Mouse (Mus musculus): ENCODE measurements around the gene Fam57b. TPM values are rescaled to one million over a fixed set of nuclear protein-coding genes. Genes with fewer than 3 reads are reported as not detected.

Gene Fam57b
- polyA plus RNA-seq, 1 experiment = 0.94 TPM

DNA sequence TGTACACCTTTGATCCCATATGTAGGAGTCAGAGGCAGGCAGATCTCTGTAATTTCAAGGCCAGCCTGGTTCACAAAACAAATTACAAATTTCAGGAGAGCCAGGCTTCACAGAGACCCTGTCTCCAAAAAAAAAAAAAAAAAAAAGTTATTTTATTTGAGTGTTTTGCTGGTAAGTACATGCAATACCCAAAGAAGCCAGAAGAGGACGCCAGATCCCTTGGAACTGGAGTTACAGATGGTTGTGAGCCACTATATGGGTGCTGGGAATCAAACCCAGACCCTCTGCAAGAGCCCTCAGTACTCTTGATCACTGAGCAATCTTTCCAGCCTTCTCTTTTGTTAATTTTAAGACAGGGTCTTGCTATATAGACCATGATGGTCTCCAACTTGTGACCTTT is 21.4 kb downstream of the Fam57b start:
- Histone ChIP-seq H3K4me3 (no peak overlapping the region), H3K36me3 (ENCODE audit: control insufficient read depth, insufficient read depth) (no peaks in the 10 kb centered on the region), H3K27me3 (ENCODE audit: control insufficient read depth, insufficient read depth, insufficient read length) (peaks cover 16% of the 10 kb centered on the region), H3K79me2 (ENCODE audit: control insufficient read depth, insufficient read depth) (no peaks in the 10 kb centered on the region), H3K4me2 (ENCODE audit: low read depth) (no peak overlapping the region), H3ac (ENCODE audit: control insufficient read depth, insufficient read length) (no peak overlapping the region)
- TF ChIP-seq E2F4 (IDR thresholded peaks at IDR 0.05; ENCODE audit: insufficient read depth) (no peak), POLR2A (IDR thresholded peaks at IDR 0.05; ENCODE audit: insufficient read length, low read depth) (no peak), REST (IDR thresholded peaks at IDR 0.05; ENCODE audit: insufficient read depth, insufficient read length) (no peak), MYOD1 (IDR thresholded peaks at IDR 0.05; ENCODE audit: control insufficient read depth in 1 of 3, insufficient read length in 2 of 3, low read depth in 2 of 3) (no peak), CEBPB (IDR thresholded peaks at IDR 0.05; ENCODE audit: insufficient read depth, poor library complexity, severe bottlenecking) (no peak), SRF (IDR thresholded peaks at IDR 0.05; ENCODE audit: control insufficient read depth, insufficient read length, low read depth) (no peak), MYOG (IDR thresholded peaks at IDR 0.05; ENCODE audit: control insufficient read depth in 1 of 3, insufficient read depth in 1 of 3, insufficient read length in 2 of 3, low read depth in 2 of 3) (no peak)

DNA sequence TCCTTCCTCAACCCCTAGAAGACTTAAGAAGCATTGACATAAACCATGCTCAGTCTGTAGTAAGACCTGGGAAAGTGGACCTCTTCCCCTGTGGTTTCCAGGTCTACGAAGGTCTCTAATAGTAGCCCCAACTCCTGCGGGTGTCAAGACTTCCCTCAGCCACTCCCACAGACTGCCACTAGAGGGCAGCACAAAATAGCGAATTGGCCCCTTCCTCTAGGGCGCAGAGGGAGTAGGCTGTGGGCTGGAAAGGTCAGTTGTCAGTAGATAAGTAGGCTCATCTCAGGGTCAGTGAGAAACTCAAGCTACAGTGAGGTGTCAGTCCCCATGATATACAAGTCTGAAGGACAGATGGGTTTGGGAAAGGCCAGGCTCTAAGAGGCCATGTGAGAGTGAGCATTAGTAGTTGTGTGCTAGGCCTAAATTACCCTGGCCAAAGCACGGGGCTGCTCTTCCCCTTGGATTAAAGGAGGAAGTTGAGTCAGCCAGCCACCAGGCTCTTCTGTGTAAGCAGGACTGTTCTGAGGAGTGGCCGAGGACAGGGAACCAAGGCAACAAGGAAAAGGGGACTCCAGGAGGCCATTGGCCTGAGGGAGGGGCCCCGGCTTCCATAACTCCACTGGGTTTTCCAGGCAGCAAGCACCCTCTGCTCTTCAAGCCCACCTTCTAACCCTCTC is 24.5 kb downstream of the Fam57b start:
- H3K4me3 ChIP-seq = no peak overlapping the region
- peaks cover 43% of the 10 kb centered on the region for H3K27me3 ChIP-seq (ENCODE audit: control insufficient read depth, insufficient read depth, insufficient read length)
- H3K36me3 ChIP-seq (ENCODE audit: control insufficient read depth, insufficient read depth) = no peaks in the 10 kb centered on the region

DNA sequence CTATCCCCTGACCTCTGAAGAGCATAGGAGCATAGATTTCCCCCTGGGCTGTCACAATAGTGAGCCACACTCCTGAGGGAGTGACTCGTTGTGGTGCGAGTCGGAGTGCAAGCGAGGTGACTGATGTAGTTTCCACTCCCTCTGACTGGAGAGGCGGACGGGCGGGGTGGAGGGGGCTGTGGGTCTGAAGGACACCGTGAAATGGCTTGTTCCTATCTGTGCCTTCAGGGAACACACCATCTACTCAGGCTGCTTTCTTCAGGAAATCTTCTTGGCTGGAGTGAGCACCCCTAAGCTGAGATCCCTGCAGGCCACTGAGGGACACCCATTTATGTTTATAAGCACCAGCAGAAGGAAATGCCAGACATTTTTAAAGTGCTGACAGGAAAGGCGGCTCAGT is 25.3 kb downstream of the Fam57b start:
- no peak for TF ChIP-seq MYOD1 (IDR thresholded peaks at IDR 0.05; ENCODE audit: control insufficient read depth in 1 of 3, insufficient read length in 2 of 3, low read depth in 2 of 3)
- no peak for TF ChIP-seq CEBPB (IDR thresholded peaks at IDR 0.05; ENCODE audit: insufficient read depth, poor library complexity, severe bottlenecking)
- TF ChIP-seq TCF3 (IDR thresholded peaks at IDR 0.05; ENCODE audit: insufficient read length, low read depth) = no peak
- no peak for TF ChIP-seq E2F4 (IDR thresholded peaks at IDR 0.05; ENCODE audit: insufficient read depth)
- no peak for TF ChIP-seq REST (IDR thresholded peaks at IDR 0.05; ENCODE audit: insufficient read depth, insufficient read length)
- TF ChIP-seq USF1 (IDR thresholded peaks at IDR 0.05; ENCODE audit: low read depth) = no peak
- no peak for TF ChIP-seq POLR2AphosphoS2 (IDR thresholded peaks at IDR 0.05; ENCODE audit: insufficient read length, low read depth)
- TF ChIP-seq MAX (IDR thresholded peaks at IDR 0.05; ENCODE audit: low read depth) = no peak
- TF ChIP-seq MYOG (IDR thresholded peaks at IDR 0.05; ENCODE audit: control insufficient read depth in 1 of 3, insufficient read depth in 1 of 3, insufficient read length in 2 of 3, low read depth in 2 of 3) = no peak
- no peak for TF ChIP-seq SRF (IDR thresholded peaks at IDR 0.05; ENCODE audit: control insufficient read depth, insufficient read length, low read depth)
- no peak for TF ChIP-seq TCF12 (IDR thresholded peaks at IDR 0.05; ENCODE audit: insufficient read depth, poor library complexity, severe bottlenecking)
- TF ChIP-seq POLR2A (IDR thresholded peaks at IDR 0.05; ENCODE audit: insufficient read length, low read depth) = no peak
- H3K27me3 ChIP-seq (ENCODE audit: control insufficient read depth, insufficient read depth, insufficient read length) = peaks cover 51% of the 10 kb centered on the region
- no peaks in the 10 kb centered on the region for H3K36me3 ChIP-seq (ENCODE audit: control insufficient read depth, insufficient read depth)
- H3K4me2 ChIP-seq (ENCODE audit: low read depth) = no peak overlapping the region
- no peak overlapping the region for H3K4me3 ChIP-seq
- no peaks in the 10 kb centered on the region for H3K79me2 ChIP-seq (ENCODE audit: control insufficient read depth, insufficient read depth)
- H3ac ChIP-seq (ENCODE audit: control insufficient read depth, insufficient read length) = no peak overlapping the region

More for the DNA sequence above, 24.5 kb downstream of the Fam57b start:
- H3K4me2 ChIP-seq (ENCODE audit: low read depth) = no peak overlapping the region
- no peaks in the 10 kb centered on the region for H3K79me2 ChIP-seq (ENCODE audit: control insufficient read depth, insufficient read depth)
- TF ChIP-seq E2F4 (IDR thresholded peaks at IDR 0.05; ENCODE audit: insufficient read depth) (no peak), CEBPB (IDR thresholded peaks at IDR 0.05; ENCODE audit: insufficient read depth, poor library complexity, severe bottlenecking) (no peak), TCF3 (IDR thresholded peaks at IDR 0.05; ENCODE audit: insufficient read length, low read depth) (no peak), POLR2A (IDR thresholded peaks at IDR 0.05; ENCODE audit: insufficient read length, low read depth) (no peak), MYOG (IDR thresholded peaks at IDR 0.05; ENCODE audit: control insufficient read depth in 1 of 3, insufficient read depth in 1 of 3, insufficient read length in 2 of 3, low read depth in 2 of 3) (no peak), MAX (IDR thresholded peaks at IDR 0.05; ENCODE audit: low read depth) (no peak), TCF12 (IDR thresholded peaks at IDR 0.05; ENCODE audit: insufficient read depth, poor library complexity, severe bottlenecking) (no peak), USF1 (IDR thresholded peaks at IDR 0.05; ENCODE audit: low read depth) (no peak)
- no peak overlapping the region for H3ac ChIP-seq (ENCODE audit: control insufficient read depth, insufficient read length)

DNA sequence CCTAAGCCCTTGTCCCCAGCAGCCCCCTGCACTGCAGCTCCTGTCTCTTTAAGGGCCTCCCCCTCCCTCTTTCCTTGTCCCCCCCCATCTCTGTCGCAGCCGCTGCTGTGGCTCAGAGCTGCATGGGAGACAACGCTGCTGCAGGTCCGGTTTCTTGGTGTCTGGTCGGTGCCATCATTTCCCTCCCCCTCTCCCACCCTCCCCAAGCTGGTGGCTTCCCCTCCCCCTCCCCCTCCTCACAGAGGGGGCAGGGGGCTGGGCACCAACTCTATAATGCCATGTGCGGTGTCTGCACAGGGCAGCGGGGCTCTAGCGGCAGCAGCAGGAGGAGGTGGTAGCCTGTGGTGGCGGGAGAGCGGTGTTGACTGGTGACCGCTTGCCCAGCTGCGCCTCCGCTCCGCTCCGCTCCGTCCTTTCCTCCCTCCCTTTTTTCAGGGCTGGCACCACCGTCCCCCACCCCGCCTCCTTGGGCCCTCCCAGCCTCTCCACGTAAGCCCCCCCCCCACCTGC is 25.8 kb downstream of the Fam57b start:
- H3K27me3 ChIP-seq (ENCODE audit: control insufficient read depth, insufficient read depth, insufficient read length) = peaks cover 52% of the 10 kb centered on the region
- no peak for TF ChIP-seq POLR2A (IDR thresholded peaks at IDR 0.05; ENCODE audit: insufficient read length, low read depth)
- no peak for TF ChIP-seq TCF3 (IDR thresholded peaks at IDR 0.05; ENCODE audit: insufficient read length, low read depth)
- TF ChIP-seq CEBPB (IDR thresholded peaks at IDR 0.05; ENCODE audit: insufficient read depth, poor library complexity, severe bottlenecking) = no peak
- no peak for TF ChIP-seq USF1 (IDR thresholded peaks at IDR 0.05; ENCODE audit: low read depth)
- TF ChIP-seq TCF12 (IDR thresholded peaks at IDR 0.05; ENCODE audit: insufficient read depth, poor library complexity, severe bottlenecking) = no peak
- no peak for TF ChIP-seq REST (IDR thresholded peaks at IDR 0.05; ENCODE audit: insufficient read depth, insufficient read length)
- TF ChIP-seq MAX (IDR thresholded peaks at IDR 0.05; ENCODE audit: low read depth) = no peak
- TF ChIP-seq SRF (IDR thresholded peaks at IDR 0.05; ENCODE audit: control insufficient read depth, insufficient read length, low read depth) = no peak

DNA sequence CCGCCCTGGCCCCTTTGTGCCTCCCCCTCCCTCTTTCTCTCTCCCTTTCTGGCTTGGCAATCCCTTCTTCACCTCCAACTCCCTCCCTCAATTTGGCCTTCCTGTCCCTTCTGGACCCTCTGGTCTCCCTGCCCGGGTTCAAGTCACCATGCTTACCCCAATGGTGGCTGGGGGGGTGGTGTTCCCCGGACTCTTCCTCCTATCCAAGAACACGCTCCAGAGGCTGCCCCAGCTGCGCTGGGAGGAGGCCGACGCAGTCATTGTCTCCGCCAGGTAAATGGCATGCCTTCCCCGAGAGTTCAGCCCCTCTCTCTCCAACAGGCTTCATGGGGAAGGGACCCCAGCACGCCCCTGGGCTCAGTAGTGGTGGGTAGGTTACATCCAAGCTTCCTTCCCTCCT is 26.5 kb downstream of the Fam57b start:
- TF ChIP-seq POLR2AphosphoS2 (IDR thresholded peaks at IDR 0.05; ENCODE audit: insufficient read length, low read depth) (no peak), USF1 (IDR thresholded peaks at IDR 0.05; ENCODE audit: low read depth) (no peak), POLR2A (IDR thresholded peaks at IDR 0.05; ENCODE audit: insufficient read length, low read depth) (no peak), TCF12 (IDR thresholded peaks at IDR 0.05; ENCODE audit: insufficient read depth, poor library complexity, severe bottlenecking) (no peak), MAX (IDR thresholded peaks at IDR 0.05; ENCODE audit: low read depth) (no peak), TCF3 (IDR thresholded peaks at IDR 0.05; ENCODE audit: insufficient read length, low read depth) (no peak), MYOG (IDR thresholded peaks at IDR 0.05; ENCODE audit: control insufficient read depth in 1 of 3, insufficient read depth in 1 of 3, insufficient read length in 2 of 3, low read depth in 2 of 3) (no peak), MYOD1 (IDR thresholded peaks at IDR 0.05; ENCODE audit: control insufficient read depth in 1 of 3, insufficient read length in 2 of 3, low read depth in 2 of 3) (no peak), E2F4 (IDR thresholded peaks at IDR 0.05; ENCODE audit: insufficient read depth) (no peak), CEBPB (IDR thresholded peaks at IDR 0.05; ENCODE audit: insufficient read depth, poor library complexity, severe bottlenecking) (no peak), REST (IDR thresholded peaks at IDR 0.05; ENCODE audit: insufficient read depth, insufficient read length) (no peak), SRF (IDR thresholded peaks at IDR 0.05; ENCODE audit: control insufficient read depth, insufficient read length, low read depth) (no peak)
- H3K27me3 ChIP-seq (ENCODE audit: control insufficient read depth, insufficient read depth, insufficient read length) = peaks cover 59% of the 10 kb centered on the region
- H3K4me2 ChIP-seq (ENCODE audit: low read depth) = no peak overlapping the region
- H3K36me3 ChIP-seq (ENCODE audit: control insufficient read depth, insufficient read depth) = no peaks in the 10 kb centered on the region
- H3ac ChIP-seq (ENCODE audit: control insufficient read depth, insufficient read length) = no peak overlapping the region
- H3K4me3 ChIP-seq = no peak overlapping the region
- no peaks in the 10 kb centered on the region for H3K79me2 ChIP-seq (ENCODE audit: control insufficient read depth, insufficient read depth)

More for the DNA sequence above, 25.8 kb downstream of the Fam57b start:
- H3K36me3 ChIP-seq (ENCODE audit: control insufficient read depth, insufficient read depth) = no peaks in the 10 kb centered on the region
- no peak overlapping the region for H3K4me2 ChIP-seq (ENCODE audit: low read depth)
- no peak overlapping the region for H3ac ChIP-seq (ENCODE audit: control insufficient read depth, insufficient read length)
- no peak overlapping the region for H3K4me3 ChIP-seq
- no peaks in the 10 kb centered on the region for H3K79me2 ChIP-seq (ENCODE audit: control insufficient read depth, insufficient read depth)

All from myocyte (in vitro differentiated cells).